Mouse (Mus musculus) heart, embryonic 12.5 days (tissue): ENCODE measurements around the gene Acpp. TPM values are rescaled to one million over a fixed set of nuclear protein-coding genes. Genes with fewer than 3 reads are reported as not detected.

ENCODE experiments used
- ATAC-seq: fragments of 200-750 bp; cut with Nextera tagmentation; 2 replicates; pipeline ENCODE4 v1.8.0; 2017; ENCODE audit warnings: moderate TSS enrichment, moderate library complexity; ENCODE audit not compliant: insufficient number of reproducible peaks, low FRiP score
- H3K27ac ChIP-seq: fragments of 300-500 bp; sonication (generic); 2 replicates; pipeline ENCODE4 v1.5.1; 2016; ENCODE audit warnings: mild to moderate bottlenecking, moderate library complexity; ENCODE audit not compliant: poor library complexity, severe bottlenecking
- H3K27me3 ChIP-seq: fragments of 300-500 bp; sonication (generic); replicated peaks from 2 replicates; pipeline ENCODE4 v1.6.1; 2016; ENCODE audit warnings: mild to moderate bottlenecking, moderate library complexity
- H3K36me3 ChIP-seq: fragments of 300-500 bp; sonication (generic); 2 replicates; pipeline ENCODE4 v1.6.1; 2016; ENCODE audit warnings: mild to moderate bottlenecking, moderate library complexity
- H3K4me1 ChIP-seq: fragments of 300-500 bp; sonication (generic); replicated peaks from 2 replicates; pipeline ENCODE4 v1.6.1; 2016; ENCODE audit warnings: mild to moderate bottlenecking
- H3K4me2 ChIP-seq: fragments of 300-500 bp; sonication (generic); 2 replicates; pipeline ENCODE4 v1.6.1; 2016; ENCODE audit warnings: mild to moderate bottlenecking, moderate library complexity
- H3K4me3 ChIP-seq: fragments of 300-500 bp; sonication (generic); 2 replicates; pipeline ENCODE4 v1.5.1; 2016; ENCODE audit warnings: mild to moderate bottlenecking
- H3K9ac ChIP-seq: fragments of 300-500 bp; sonication (generic); 2 replicates; pipeline ENCODE4 v1.6.1; 2016; ENCODE audit warnings: mild to moderate bottlenecking, moderate library complexity
- H3K9me3 ChIP-seq: fragments of 300-500 bp; sonication (generic); replicated peaks from 2 replicates; pipeline ENCODE4 v1.6.1; 2016; ENCODE audit warnings: mild to moderate bottlenecking, moderate library complexity
- whole genome bisulfite sequencing: fragments of 180-500 bp; shearing (Covaris S2); methylation state at CpG from one replicate; pipeline ENCODE4 v1.1.7; 2016; 5-methylcytosine and 5-hydroxymethylcytosine counted together
- polyA plus RNA-seq: library from polyadenylated mRNA; unstranded; fragments of >200 nt; fragmentation: Nextera tagmentation; extraction: Ambion mirVana; gene quantifications from 2 replicates; pipeline ENCODE4 v1.2.1, GENCODE M21; 2016

The Acpp gene
- polyA plus RNA-seq, 1 experiment from 2014 or later = not detected

- H3K9me3 ChIP-seq = no peaks in the 10 kb centered on the region
- H3K36me3 ChIP-seq = peaks cover 25% of the 10 kb centered on the region
- WGBS = 76% methylated on average over 6 of the region's 6 CpGs
- H3K4me1 ChIP-seq = peaks cover 12% of the 10 kb centered on the region
- ATAC-seq = no peak
- no peaks in the 10 kb centered on the region for H3K27me3 ChIP-seq
- no peak overlapping the region for H3K4me2 ChIP-seq
- H3K27ac ChIP-seq = no peak overlapping the region
- no peak overlapping the region for H3K4me3 ChIP-seq
- no peak overlapping the region for H3K9ac ChIP-seq
Measured at GRCm38 (mm10) chr9:104247307-104247987, 90.1 kb downstream of the Acpp start.

- peaks cover 28% of the 10 kb centered on the region for H3K36me3 ChIP-seq
- H3K27ac ChIP-seq = no peak overlapping the region
- ATAC-seq = no peak
- no peak overlapping the region for H3K9ac ChIP-seq
- no peaks in the 10 kb centered on the region for H3K27me3 ChIP-seq
- H3K4me1 ChIP-seq = no peaks in the 10 kb centered on the region; the same call in 1 of the 2 replicates
- no peak overlapping the region for H3K4me2 ChIP-seq
- 0 out of 2 replicates have a peak, but pooled peaks cover 2% of the 10 kb centered on the region for H3K9me3 ChIP-seq
- no peak overlapping the region for H3K4me3 ChIP-seq
- 80% methylated on average over 9 of the region's 9 CpGs for WGBS
Measured at GRCm38 (mm10) chr9:104243799-104244466, 93.6 kb downstream of the Acpp start.

- Histone ChIP-seq H3K36me3 (peaks cover 35% of the 10 kb centered on the region), H3K27ac (no peak overlapping the region), H3K9me3 (0 out of 2 replicates have a peak, but pooled peaks cover 2% of the 10 kb centered on the region), H3K27me3 (no peaks in the 10 kb centered on the region), H3K4me2 (no peak overlapping the region), H3K9ac (no peak overlapping the region), H3K4me1 (peaks cover 14% of the 10 kb centered on the region), H3K4me3 (no peak overlapping the region)
- 91% methylated on average over 7 of the region's 7 CpGs for WGBS
- no peak for ATAC-seq
Measured at GRCm38 (mm10) chr9:104240146-104240545, 97.4 kb downstream of the Acpp start.

GRCm38 (mm10) chr9:104239076-104239475 is 98.5 kb downstream of the Acpp start:
- H3K9me3 ChIP-seq = 0 out of 2 replicates have a peak, but pooled peaks cover 2% of the 10 kb centered on the region
- peaks cover 20% of the 10 kb centered on the region for H3K4me1 ChIP-seq
- H3K27me3 ChIP-seq = no peaks in the 10 kb centered on the region
- 93% methylated on average over 8 of the region's 8 CpGs for WGBS
- no peak overlapping the region for H3K4me3 ChIP-seq
- H3K4me2 ChIP-seq = no peak overlapping the region
- no peak overlapping the region for H3K27ac ChIP-seq
- no peak for ATAC-seq
- no peak overlapping the region for H3K9ac ChIP-seq
- peaks cover 37% of the 10 kb centered on the region for H3K36me3 ChIP-seq

Other genes starting within 250 kb of the Acpp start
- 1.2 and 1.3 TPM in 2 replicates for gene Ackr4, start 210.8 kb downstream of the Acpp start, polyA plus RNA-seq
- gene Dnajc13, start 74.8 kb downstream of the Acpp start, polyA plus RNA-seq = 23.1 and 24.4 TPM in 2 replicates
- 0.05 and 0.10 TPM in 2 replicates for gene Cpne4, start 209.5 kb upstream of the Acpp start, polyA plus RNA-seq